Mouse (Mus musculus) stomach, embryonic 16.5 days (tissue): ENCODE results near the gene Map1b. TPM values are rescaled to one million over a fixed set of nuclear protein-coding genes. Genes with fewer than 3 reads are reported as not detected.

Experiments used
- ATAC-seq: fragments of 200-750 bp; cut with Nextera tagmentation; 2 replicates; pipeline ENCODE4 v1.8.0; 2017; ENCODE audit warnings: moderate number of reproducible peaks, moderate TSS enrichment; ENCODE audit not compliant: insufficient read depth, low FRiP score
- H3K27ac ChIP-seq: fragments of 300-500 bp; sonication (generic); 2 replicates; pipeline ENCODE4 v1.5.1; 2014; ENCODE audit warnings: low read length
- H3K27me3 ChIP-seq: fragments of 300-500 bp; sonication (generic); 2 replicates; pipeline ENCODE4 v1.6.1; 2014; ENCODE audit warnings: low read length, control low read depth, mixed read lengths; ENCODE audit not compliant: control insufficient read depth, insufficient read depth
- H3K36me3 ChIP-seq: fragments of 300-500 bp; sonication (generic); 2 replicates; pipeline ENCODE4 v1.6.1; 2014; ENCODE audit warnings: low read length; ENCODE audit not compliant: control insufficient read depth, insufficient read depth
- H3K4me1 ChIP-seq: fragments of 300-500 bp; sonication (generic); 2 replicates; pipeline ENCODE4 v1.6.1; 2014; ENCODE audit warnings: low read length, control low read depth, mixed read lengths; ENCODE audit not compliant: control insufficient read depth, insufficient read depth
- H3K4me2 ChIP-seq: fragments of 300-500 bp; sonication (generic); 2 replicates; pipeline ENCODE4 v1.6.1; 2014; ENCODE audit warnings: low read depth, low read length, mixed read lengths
- H3K4me3 ChIP-seq: fragments of 300-500 bp; sonication (generic); replicated peaks from 2 replicates; pipeline ENCODE4 v1.5.1; 2014; ENCODE audit warnings: mild to moderate bottlenecking, low read length
- H3K9ac ChIP-seq: fragments of 300-500 bp; sonication (generic); 2 replicates; pipeline ENCODE4 v1.6.1; 2014; ENCODE audit warnings: low read length
- H3K9me3 ChIP-seq: fragments of 300-500 bp; sonication (generic); replicated peaks from 2 replicates; pipeline ENCODE4 v1.6.1; 2016; ENCODE audit warnings: low read length, control low read depth; ENCODE audit not compliant: control insufficient read depth
- WGBS: fragments of 180-500 bp; shearing (Covaris S2); extraction: QIAGEN DNeasy Blood & Tissue Kit; methylation state at CpG from one replicate; pipeline ENCODE4 v1.1.7; 2014; 5-methylcytosine and 5-hydroxymethylcytosine counted together
- polyA plus RNA-seq: library from polyadenylated mRNA; unstranded; fragments of >200 nt; fragmentation: Nextera tagmentation; extraction: Ambion mirVana; gene quantifications from 2 replicates; pipeline ENCODE4 v1.2.1, GENCODE M21; 2015

Map1b gene
- polyA plus RNA-seq, 1 experiment from 2014 or later, result 134 TPM

- no peaks in the 10 kb centered on the region for H3K36me3 ChIP-seq
- no peak overlapping the region for H3K4me3 ChIP-seq
- H3K27ac ChIP-seq, result peak overlapping the region; percentile 74
- H3K27me3 ChIP-seq, result no peaks in the 10 kb centered on the region
- no peak overlapping the region for H3K9ac ChIP-seq
- H3K9me3 ChIP-seq, result no peaks in the 10 kb centered on the region
- no peak overlapping the region for H3K4me2 ChIP-seq
- ATAC-seq, result peak; percentile 79; the same call in 1 of the 2 replicates
- H3K4me1 ChIP-seq, result peaks cover 12% of the 10 kb centered on the region
- WGBS, result 76% methylated on average over 12 of the region's 12 CpGs
These were observed 118.1 kb downstream of the Map1b start for GRCm38 (mm10) chr13:99398149-99398701.

DNA sequence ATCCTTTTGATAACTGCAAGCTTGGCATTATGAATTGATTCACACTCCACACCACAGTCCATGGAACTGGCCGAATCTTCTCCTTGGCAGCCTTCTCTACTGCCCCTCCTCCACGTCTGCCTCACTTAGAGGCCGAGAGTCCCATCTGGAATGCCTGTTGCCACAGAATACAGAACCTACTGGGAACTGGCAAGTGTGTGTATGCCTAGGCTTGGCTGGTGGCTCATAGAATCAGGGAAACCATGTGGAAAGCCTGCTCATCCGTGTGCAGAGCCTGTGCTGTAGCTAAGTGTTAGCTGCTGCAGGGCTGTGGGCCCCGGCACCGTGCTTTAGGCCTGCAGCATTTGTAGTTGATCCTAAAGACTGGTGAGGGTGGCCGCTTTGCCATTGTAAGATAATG, 119.1 kb downstream of the Map1b start:
- no peaks in the 10 kb centered on the region for H3K27me3 ChIP-seq
- H3K4me1 ChIP-seq, result peaks cover 12% of the 10 kb centered on the region
- H3K4me3 ChIP-seq, result no peak overlapping the region
- H3K27ac ChIP-seq, result no peak overlapping the region
- ATAC-seq, result no peak
- H3K36me3 ChIP-seq, result no peaks in the 10 kb centered on the region
- no peak overlapping the region for H3K4me2 ChIP-seq
- H3K9me3 ChIP-seq, result no peaks in the 10 kb centered on the region
- no peak overlapping the region for H3K9ac ChIP-seq
- 82% methylated on average over 7 of the region's 7 CpGs for WGBS

- peaks cover 12% of the 10 kb centered on the region for H3K4me1 ChIP-seq
- no peak overlapping the region for H3K4me2 ChIP-seq
- H3K9ac ChIP-seq, result no peak overlapping the region
- H3K27me3 ChIP-seq, result no peaks in the 10 kb centered on the region
- no peak overlapping the region for H3K4me3 ChIP-seq
- no peaks in the 10 kb centered on the region for H3K9me3 ChIP-seq
- no peaks in the 10 kb centered on the region for H3K36me3 ChIP-seq
- 70% methylated on average over 12 of the region's 12 CpGs for WGBS
- peak; percentile 49; the same call in 1 of the 2 replicates for ATAC-seq
- H3K27ac ChIP-seq, result peak overlapping the region; percentile 60
These were observed 120.8 kb downstream of the Map1b start for GRCm38 (mm10) chr13:99395531-99395930.

DNA sequence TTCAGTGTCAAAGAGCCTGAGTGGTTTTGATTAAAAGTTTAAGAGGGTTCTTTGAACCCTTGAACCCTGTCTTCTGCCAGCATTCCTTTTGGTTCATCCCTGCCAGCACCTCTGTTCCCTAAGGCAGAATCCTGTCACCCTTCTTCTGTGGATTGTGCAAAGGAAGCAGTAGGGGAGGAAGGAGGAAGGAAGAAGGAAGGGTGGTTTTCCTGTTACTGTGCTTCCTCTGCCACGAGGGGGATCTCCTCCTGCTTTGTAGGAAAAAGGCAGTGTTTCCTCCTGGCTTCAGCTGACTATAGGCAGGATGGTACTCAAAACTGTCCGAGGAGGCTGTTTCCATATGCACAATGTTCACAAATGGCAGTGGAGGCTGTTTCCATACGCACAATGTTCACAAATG, 121.6 kb downstream of the Map1b start:
- Histone ChIP-seq H3K27me3 (no peaks in the 10 kb centered on the region), H3K4me2 (no peak overlapping the region), H3K27ac (no peak overlapping the region; the same call in 1 of the 2 replicates), H3K4me3 (no peak overlapping the region), H3K4me1 (peaks cover 12% of the 10 kb centered on the region), H3K36me3 (no peaks in the 10 kb centered on the region), H3K9ac (no peak overlapping the region), H3K9me3 (no peaks in the 10 kb centered on the region)
- ATAC-seq, result no peak
- 64% methylated on average over 3 of the region's 3 CpGs for WGBS

GRCm38 (mm10) chr13:99393128-99393527, 123.2 kb downstream of the Map1b start:
- no peak for ATAC-seq
- H3K9me3 ChIP-seq, result no peaks in the 10 kb centered on the region
- no peak overlapping the region for H3K27ac ChIP-seq
- WGBS, result 87% methylated on average over 3 of the region's 3 CpGs
- no peaks in the 10 kb centered on the region for H3K27me3 ChIP-seq
- no peak overlapping the region for H3K9ac ChIP-seq
- H3K4me2 ChIP-seq, result no peak overlapping the region
- H3K4me1 ChIP-seq, result peaks cover 2% of the 10 kb centered on the region
- H3K4me3 ChIP-seq, result no peak overlapping the region
- no peaks in the 10 kb centered on the region for H3K36me3 ChIP-seq

- Histone ChIP-seq H3K27me3 (no peaks in the 10 kb centered on the region), H3K4me1 (no peaks in the 10 kb centered on the region; the same call in none of the 2 replicates), H3K9ac (no peak overlapping the region), H3K4me3 (no peak overlapping the region), H3K36me3 (no peaks in the 10 kb centered on the region), H3K27ac (no peak overlapping the region), H3K9me3 (no peaks in the 10 kb centered on the region), H3K4me2 (no peak overlapping the region)
- WGBS, result 80% methylated on average over 3 of the region's 3 CpGs
- ATAC-seq, result no peak
These were observed 124.9 kb downstream of the Map1b start for GRCm38 (mm10) chr13:99391417-99391816.

DNA sequence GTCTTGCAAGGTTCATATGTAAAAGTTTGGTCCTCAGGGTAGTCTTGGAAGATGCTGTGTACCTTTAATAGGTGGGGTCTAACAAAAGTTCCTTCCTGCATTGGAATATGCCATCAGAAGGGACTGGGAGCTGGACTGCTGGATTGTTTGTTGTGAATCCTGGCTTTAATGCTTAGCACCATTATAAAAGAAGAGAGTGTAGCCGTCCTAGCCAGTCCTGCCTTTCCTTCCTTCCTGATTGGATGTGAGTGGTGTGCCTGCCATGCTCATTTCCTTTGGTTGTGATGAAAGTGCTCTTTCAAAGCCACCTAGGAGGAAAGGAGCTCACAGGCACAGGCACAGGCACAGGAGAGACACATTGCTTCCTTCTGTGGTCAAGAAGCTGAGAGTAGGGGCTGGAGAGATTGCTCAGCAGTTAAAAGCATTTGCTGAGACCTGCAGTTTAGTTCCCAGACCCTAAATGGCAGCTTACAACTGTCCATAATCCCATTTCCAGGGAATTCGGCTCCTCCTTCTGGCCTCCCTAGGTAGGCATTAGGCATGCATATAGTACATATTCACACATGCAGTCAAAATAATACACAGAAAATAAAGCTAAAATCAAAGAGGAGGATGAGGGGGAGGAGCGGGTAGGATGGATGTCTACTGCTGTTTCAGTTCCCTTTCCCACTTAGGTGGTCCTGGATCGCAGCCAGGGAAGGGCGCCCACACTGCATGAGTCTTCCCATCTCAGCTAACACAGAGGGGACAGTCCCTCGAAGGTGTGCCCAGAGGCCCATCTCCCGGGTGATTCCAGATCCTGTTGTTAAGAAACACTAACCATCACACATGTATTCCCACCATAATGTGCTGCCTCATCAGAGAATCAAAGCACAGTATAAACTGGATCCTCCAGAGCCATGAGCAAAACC, 128.2 kb downstream of the Map1b start:
- no peak overlapping the region for H3K27ac ChIP-seq
- WGBS, result 74% methylated on average over 7 of the region's 7 CpGs

GRCm38 (mm10) chr13:99386341-99386740, 130.0 kb downstream of the Map1b start:
- Histone ChIP-seq H3K9ac (no peak overlapping the region), H3K9me3 (no peaks in the 10 kb centered on the region), H3K27me3 (no peaks in the 10 kb centered on the region), H3K36me3 (no peaks in the 10 kb centered on the region), H3K4me3 (no peak overlapping the region), H3K4me1 (no peaks in the 10 kb centered on the region; the same call in 1 of the 2 replicates), H3K27ac (no peak overlapping the region), H3K4me2 (no peak overlapping the region)
- WGBS, result 89% methylated on average over 7 of the region's 7 CpGs
- no peak for ATAC-seq

More for the DNA sequence above, 128.2 kb downstream of the Map1b start:
- Histone ChIP-seq H3K9me3 (no peaks in the 10 kb centered on the region), H3K9ac (no peak overlapping the region), H3K4me1 (no peaks in the 10 kb centered on the region; the same call in 1 of the 2 replicates), H3K36me3 (no peaks in the 10 kb centered on the region), H3K4me3 (no peak overlapping the region), H3K4me2 (no peak overlapping the region), H3K27me3 (no peaks in the 10 kb centered on the region)
- ATAC-seq, result no peak

DNA sequence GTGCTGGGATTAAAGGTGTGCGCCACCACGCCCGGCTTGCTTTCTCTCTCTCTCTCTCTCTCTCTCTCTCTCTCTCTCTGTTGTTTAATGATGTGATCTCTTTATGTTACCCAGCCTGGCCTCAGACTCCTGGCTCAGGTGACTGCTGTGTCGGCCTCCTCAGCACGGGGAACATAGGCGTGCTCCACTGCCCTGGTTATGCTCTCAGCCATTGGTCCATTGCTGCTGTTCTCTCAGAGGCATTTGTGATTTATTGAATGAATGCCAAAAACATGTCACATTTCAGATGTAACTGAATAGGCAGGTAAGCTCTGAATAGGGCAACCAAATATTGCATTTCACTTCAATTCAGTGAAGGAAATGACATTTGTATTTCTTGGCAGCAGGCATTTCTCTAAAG, 130.4 kb downstream of the Map1b start:
- H3K27me3 ChIP-seq, result no peaks in the 10 kb centered on the region
- H3K4me2 ChIP-seq, result no peak overlapping the region
- H3K4me3 ChIP-seq, result no peak overlapping the region
- 80% methylated on average over 6 of the region's 6 CpGs for WGBS
- no peak overlapping the region for H3K9ac ChIP-seq
- no peaks in the 10 kb centered on the region for H3K9me3 ChIP-seq
- no peaks in the 10 kb centered on the region for H3K4me1 ChIP-seq
- H3K36me3 ChIP-seq, result no peaks in the 10 kb centered on the region
- no peak for ATAC-seq
- H3K27ac ChIP-seq, result no peak overlapping the region
